28 mouse cellular contexts compared by ENCODE assay signal in the genomic region with DNA sequence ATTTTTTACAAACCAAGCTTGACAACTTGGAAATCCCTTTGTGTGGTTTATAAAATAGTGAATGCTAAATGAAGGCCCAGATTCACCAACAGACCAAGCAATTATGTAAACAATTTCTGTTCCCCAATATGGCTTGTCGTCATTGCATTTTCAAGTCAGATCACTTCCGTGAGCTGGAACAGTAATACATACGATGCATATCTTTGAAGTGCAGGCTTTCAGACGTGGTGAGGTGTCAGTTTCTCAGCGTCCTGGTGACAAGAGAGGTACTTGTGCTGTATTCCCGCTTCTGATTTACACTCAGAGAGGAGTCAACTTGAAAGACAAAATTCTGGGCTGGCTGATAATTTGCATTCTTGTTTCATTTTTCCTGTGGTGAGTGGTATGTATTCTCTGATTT.
A peak's percentile ranks its signal among the peaks of the same experiment; 100 is the strongest.
DNase-seq lines count a peak whose midpoint lies in the region; ATAC-seq and TF ChIP-seq lines count a peak whose summit lies in the region.
"Had no signal": no experiment of that assay in that cellular context is flagged by ENCODE, and none has a peak within 500 bp of the region (broad histone marks: within the 10 kb centered on the region; RNA-seq: fewer than 3 reads in every experiment).

No protein-coding gene starts in this region.

- H3K27me3 ChIP-seq in forebrain, embryonic 13.5 days = no peaks in the 10 kb centered on the region
- H3K27me3 ChIP-seq in forebrain, embryonic 10.5 days (ENCODE audit: poor library complexity, severe bottlenecking) = no peaks in the 10 kb centered on the region
- no peaks in the 10 kb centered on the region for H3K27me3 ChIP-seq in lung, embryonic 14.5 days (ENCODE audit: insufficient read depth, low read length)
- H3K27me3 ChIP-seq in MEL (ENCODE audit: control insufficient read depth in 1 of 2, insufficient read depth in 2 of 2, low read length in 2 of 2) = no peaks in the 10 kb centered on the region
- no peaks in the 10 kb centered on the region for H3K27me3 ChIP-seq in midbrain, embryonic 16.5 days (ENCODE audit: control insufficient read depth, insufficient read depth, low read depth, low read length)
- H3K27me3 ChIP-seq: embryonic facial prominence, embryonic 12.5 days; heart, embryonic 15.5 days; hindbrain, embryonic 12.5 days; liver, embryonic 12.5 days had no signal

- no peak overlapping the region for H3K9ac ChIP-seq in forebrain, embryonic 13.5 days
- H3K9ac ChIP-seq in lung, embryonic 14.5 days = no peak overlapping the region
- no peak overlapping the region for H3K9ac ChIP-seq in MEL (ENCODE audit: control insufficient read depth, low read depth, low read length, poor library complexity, severe bottlenecking)
- H3K9ac ChIP-seq in midbrain, embryonic 16.5 days (ENCODE audit: low read depth, low read length) = no peak overlapping the region
- H3K9ac ChIP-seq: embryonic facial prominence, embryonic 12.5 days; heart, embryonic 15.5 days; hindbrain, embryonic 12.5 days; liver, embryonic 12.5 days; liver, postnatal 0 days had no signal

- H3K4me3 ChIP-seq in forebrain, embryonic 13.5 days = no peak overlapping the region
- H3K4me3 ChIP-seq in forebrain, embryonic 10.5 days = no peak overlapping the region
- H3K4me3 ChIP-seq in lung, embryonic 14.5 days (ENCODE audit: low read depth, low read length) = no peak overlapping the region
- H3K4me3 ChIP-seq in MEL (ENCODE audit: control insufficient read depth in 1 of 2, insufficient read depth in 1 of 2, low read depth in 2 of 2, low read length in 2 of 2) = no peak overlapping the region
- no peak overlapping the region for H3K4me3 ChIP-seq in midbrain, embryonic 16.5 days (ENCODE audit: low read depth, low read length)
- H3K4me3 ChIP-seq: embryonic facial prominence, embryonic 12.5 days; heart, embryonic 10.5 days; heart, embryonic 15.5 days; hindbrain, embryonic 12.5 days; liver, embryonic 12.5 days had no signal

- no peak for TF ChIP-seq POLR2A in MEL (IDR thresholded peaks at IDR 0.05; ENCODE audit: control insufficient read depth in 1 of 2, insufficient read depth in 1 of 2, low read depth in 1 of 2, low read length in 2 of 2, poor library complexity in 1 of 2)

- TF ChIP-seq EP300 in MEL (IDR thresholded peaks at IDR 0.05; ENCODE audit: low read depth in 1 of 2, low read length in 2 of 2) = no peak

- ATAC-seq in forebrain, embryonic 13.5 days = peak; percentile 27; the same call in 1 of the 2 replicates
- no peak for ATAC-seq in lung, embryonic 14.5 days (ENCODE audit: insufficient read depth)
- ATAC-seq in midbrain, embryonic 16.5 days = peak; percentile 71
- ATAC-seq: hindbrain, postnatal 0 days; intestine, embryonic 16.5 days; liver, embryonic 12.5 days; liver, postnatal 0 days; lung, postnatal 0 days had no signal

- H3K79me2 ChIP-seq in MEL (ENCODE audit: control insufficient read depth, insufficient read depth, low read length, poor library complexity) = no peaks in the 10 kb centered on the region

- H3K9me3 ChIP-seq in forebrain, embryonic 13.5 days (replicated peaks) = no peaks in the 10 kb centered on the region
- H3K9me3 ChIP-seq in forebrain, embryonic 10.5 days = no peaks in the 10 kb centered on the region
- no peaks in the 10 kb centered on the region for H3K9me3 ChIP-seq in lung, embryonic 14.5 days (ENCODE audit: low read depth, low read length)
- no peaks in the 10 kb centered on the region for H3K9me3 ChIP-seq in MEL (replicated peaks; ENCODE audit: insufficient read depth, low read length)
- no peaks in the 10 kb centered on the region for H3K9me3 ChIP-seq in midbrain, embryonic 16.5 days (replicated peaks; ENCODE audit: control insufficient read depth, low read length, poor library complexity, severe bottlenecking)
- H3K9me3 ChIP-seq: embryonic facial prominence, embryonic 12.5 days; heart, embryonic 10.5 days; heart, embryonic 15.5 days; hindbrain, embryonic 12.5 days; liver, embryonic 12.5 days had no signal

- TF ChIP-seq RAD21 in MEL (IDR thresholded peaks at IDR 0.05; ENCODE audit: low read depth, low read length) = no peak

- 60% methylated on average over 6 of the region's 6 CpGs for WGBS in forebrain, embryonic 13.5 days
- WGBS in forebrain, embryonic 10.5 days = 80% methylated on average over 6 of the region's 6 CpGs
- WGBS in lung, embryonic 14.5 days = 14% methylated on average over 6 of the region's 6 CpGs
- 46% methylated on average over 6 of the region's 6 CpGs for WGBS in midbrain, embryonic 16.5 days

- no peak overlapping the region for H3K4me2 ChIP-seq in forebrain, embryonic 13.5 days
- peak overlapping the region; percentile 20; the same call in 1 of the 2 replicates for H3K4me2 ChIP-seq in lung, embryonic 14.5 days
- H3K4me2 ChIP-seq in midbrain, embryonic 16.5 days (ENCODE audit: low read length) = no peak overlapping the region
- H3K4me2 ChIP-seq: embryonic facial prominence, embryonic 12.5 days; heart, embryonic 15.5 days; hindbrain, embryonic 12.5 days; liver, embryonic 12.5 days had no signal

- no peak for TF ChIP-seq CTCF in lung, embryonic 14.5 days (IDR thresholded peaks at IDR 0.05; ENCODE audit: low read depth)
- TF ChIP-seq CTCF in MEL (IDR thresholded peaks at IDR 0.05 in 2 of 3, conservative IDR thresholded peaks at IDR 0.05 in 1 of 3; ENCODE audit: control insufficient read depth in 1 of 3, insufficient read depth in 1 of 3, low read depth in 2 of 3, low read length in 3 of 3, poor library complexity in 1 of 3, severe bottlenecking in 1 of 3) = no peak

- H3K36me3 ChIP-seq in forebrain, embryonic 13.5 days (ENCODE audit: poor library complexity, severe bottlenecking) = no peaks in the 10 kb centered on the region
- no peaks in the 10 kb centered on the region for H3K36me3 ChIP-seq in forebrain, embryonic 10.5 days (replicated peaks)
- H3K36me3 ChIP-seq in lung, embryonic 14.5 days (ENCODE audit: insufficient read depth) = no peaks in the 10 kb centered on the region
- H3K36me3 ChIP-seq in MEL (ENCODE audit: control insufficient read depth in 1 of 2, insufficient read depth in 2 of 2, low read length in 2 of 2) = no peaks in the 10 kb centered on the region
- H3K36me3 ChIP-seq in midbrain, embryonic 16.5 days (ENCODE audit: control insufficient read depth, insufficient read depth, low read length) = no peaks in the 10 kb centered on the region
- H3K36me3 ChIP-seq: embryonic facial prominence, embryonic 12.5 days; heart, embryonic 10.5 days; heart, embryonic 15.5 days; hindbrain, embryonic 12.5 days; liver, embryonic 12.5 days had no signal

- H3K4me1 ChIP-seq in forebrain, embryonic 13.5 days = 0 out of 2 replicates have a peak, but pooled peaks cover 5% of the 10 kb centered on the region
- no peaks in the 10 kb centered on the region for H3K4me1 ChIP-seq in forebrain, embryonic 10.5 days
- H3K4me1 ChIP-seq in lung, embryonic 14.5 days (ENCODE audit: insufficient read depth) = no peaks in the 10 kb centered on the region
- H3K4me1 ChIP-seq in MEL (ENCODE audit: control insufficient read depth in 1 of 2, insufficient read depth in 2 of 2, low read length in 2 of 2) = no peaks in the 10 kb centered on the region
- no peaks in the 10 kb centered on the region; the same call in 1 of the 2 replicates for H3K4me1 ChIP-seq in midbrain, embryonic 16.5 days (ENCODE audit: control insufficient read depth, insufficient read depth, low read length)
- H3K4me1 ChIP-seq: embryonic facial prominence, embryonic 12.5 days; heart, embryonic 10.5 days; heart, embryonic 15.5 days; hindbrain, embryonic 12.5 days; liver, embryonic 12.5 days had no signal

- no peak for DNase-seq in forebrain, embryonic 10.5 days (ENCODE audit: extremely low spot score, low spot score)
- peak; percentile 29 for DNase-seq in lung, embryonic 14.5 days
- no peak for DNase-seq in lung, postnatal 36 days
- peak; percentile 23 for DNase-seq in MEL (ENCODE audit: low read depth, low spot score)
- no peak for DNase-seq in B cell, adult 2 months
- DNase-seq: adrenal gland, postnatal 36 days; cerebellum, adult 11 months; cerebellum, adult 9-10 months; cerebellum, postnatal 36 days; gastrocnemius, postnatal 10 days; kidney, adult 8-10 months; kidney, postnatal 4 days; left cerebral cortex, postnatal 4 days; liver, postnatal 0 days; spleen, adult 18-20 months; thymus, postnatal 14 days had no signal

- no peak overlapping the region for H3K27ac ChIP-seq in forebrain, embryonic 13.5 days
- H3K27ac ChIP-seq in forebrain, embryonic 10.5 days = no peak overlapping the region
- H3K27ac ChIP-seq in lung, embryonic 14.5 days (ENCODE audit: low read depth) = no peak overlapping the region
- H3K27ac ChIP-seq in MEL (ENCODE audit: control insufficient read depth, low read depth, low read length) = no peak overlapping the region
- no peak overlapping the region for H3K27ac ChIP-seq in midbrain, embryonic 16.5 days (ENCODE audit: low read length)
- H3K27ac ChIP-seq: embryonic facial prominence, embryonic 12.5 days; heart, embryonic 10.5 days; heart, embryonic 15.5 days; hindbrain, embryonic 12.5 days; hindbrain, postnatal 0 days; kidney, postnatal 0 days; liver, embryonic 12.5 days; macrophage had no signal

TF ChIP-seq in MEL, 35 proteins besides CTCF, POLR2A, EP300 and RAD21:
- TF ChIP-seq USF2 (IDR thresholded peaks at IDR 0.05; ENCODE audit: borderline replicate concordance in 1 of 2, insufficient read depth in 1 of 2, low read depth in 1 of 2, low read length in 2 of 2) (no peak), HCFC1 (IDR thresholded peaks at IDR 0.05; ENCODE audit: low read depth, low read length) (no peak), UBTF (IDR thresholded peaks at IDR 0.05; ENCODE audit: borderline replicate concordance, insufficient read depth, low read depth, low read length) (no peak), RCOR1 (IDR thresholded peaks at IDR 0.05; ENCODE audit: low read depth, low read length) (no peak), SIN3A (IDR thresholded peaks at IDR 0.05; ENCODE audit: low read length) (no peak), POLR2AphosphoS5 (IDR thresholded peaks at IDR 0.05; ENCODE audit: borderline replicate concordance, low read depth, low read length) (no peak)

Comparison
In these comparisons a context has a peak if more than half of its experiments do, and no peak if none do; other contexts are left out.
1. DNase-seq: peak in lung, embryonic 14.5 days (single experiment) and MEL (single experiment); none in forebrain, embryonic 10.5 days (single experiment), lung, postnatal 36 days (single experiment) and B cell, adult 2 months (0 of 2).